Mouse (Mus musculus): ENCODE data around the gene Rarb. TPM values are rescaled to one million over a fixed set of nuclear protein-coding genes. Genes with fewer than 3 reads are reported as not detected.

Rarb gene
- polyA plus RNA-seq, 1 experiment from 2014 or later: 9.8 TPM

DNA sequence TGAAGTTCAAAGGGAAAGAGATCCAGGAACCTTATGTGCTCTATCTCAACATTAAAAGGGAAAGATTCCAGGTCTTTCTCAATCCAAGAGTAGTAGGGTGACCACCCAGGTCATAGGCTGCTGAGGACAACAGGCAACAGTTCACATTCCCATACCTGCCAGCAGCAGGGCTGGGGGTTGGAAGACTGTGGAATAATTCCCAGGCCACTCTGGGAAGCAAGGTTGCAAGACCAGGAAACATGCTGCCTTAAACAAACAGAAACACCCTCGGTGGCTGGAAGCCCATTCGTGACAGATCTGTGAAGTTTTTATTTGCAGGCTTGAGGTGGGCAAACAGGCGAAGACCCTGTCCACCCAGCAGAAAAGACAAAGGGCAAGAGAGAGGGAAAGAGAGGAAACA, 303.2 kb downstream of the Rarb start:
- Histone ChIP-seq H3K9ac (no peak overlapping the region), H3K4me1 (peaks cover 4% of the 10 kb centered on the region; the same call in 1 of the 2 replicates), H3K36me3 (no peaks in the 10 kb centered on the region), H3K9me3 (no peaks in the 10 kb centered on the region), H3K27me3 (no peaks in the 10 kb centered on the region), H3K4me3 (no peak overlapping the region), H3K27ac (no peak overlapping the region), H3K4me2 (no peak overlapping the region)
- 53% methylated on average over 3 of the region's 3 CpGs for WGBS
- no peak for ATAC-seq (ENCODE audit: insufficient number of reproducible peaks, low FRiP score, low TSS enrichment, low read depth)

DNA sequence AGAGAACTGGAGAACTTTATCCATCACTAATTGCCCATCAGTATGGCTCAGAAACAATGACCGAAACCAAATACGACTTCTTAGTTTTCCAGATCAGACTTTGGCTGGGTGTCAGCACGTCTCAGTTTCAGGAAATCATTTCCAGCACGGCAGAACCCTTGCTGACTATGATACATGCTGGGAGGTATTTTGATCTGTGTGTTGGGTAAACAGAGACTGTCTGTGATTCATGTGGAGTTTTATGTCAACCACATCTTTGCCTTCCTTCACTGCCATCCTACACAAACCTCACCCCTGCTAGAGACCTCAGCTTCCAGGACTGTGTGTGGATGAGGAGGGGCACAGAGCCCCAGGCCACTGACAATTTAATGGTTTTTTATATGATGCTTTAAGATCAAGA, 308.4 kb downstream of the Rarb start:
- WGBS: 24% methylated on average over 4 of the region's 4 CpGs
- no peak overlapping the region for H3K27ac ChIP-seq
- no peaks in the 10 kb centered on the region for H3K27me3 ChIP-seq
- H3K36me3 ChIP-seq: no peaks in the 10 kb centered on the region
- no peak overlapping the region for H3K9ac ChIP-seq
- peaks cover 12% of the 10 kb centered on the region for H3K4me1 ChIP-seq
- H3K9me3 ChIP-seq: no peaks in the 10 kb centered on the region
- no peak overlapping the region for H3K4me2 ChIP-seq
- ATAC-seq (ENCODE audit: insufficient number of reproducible peaks, low FRiP score, low TSS enrichment, low read depth): no peak
- no peak overlapping the region for H3K4me3 ChIP-seq

DNA sequence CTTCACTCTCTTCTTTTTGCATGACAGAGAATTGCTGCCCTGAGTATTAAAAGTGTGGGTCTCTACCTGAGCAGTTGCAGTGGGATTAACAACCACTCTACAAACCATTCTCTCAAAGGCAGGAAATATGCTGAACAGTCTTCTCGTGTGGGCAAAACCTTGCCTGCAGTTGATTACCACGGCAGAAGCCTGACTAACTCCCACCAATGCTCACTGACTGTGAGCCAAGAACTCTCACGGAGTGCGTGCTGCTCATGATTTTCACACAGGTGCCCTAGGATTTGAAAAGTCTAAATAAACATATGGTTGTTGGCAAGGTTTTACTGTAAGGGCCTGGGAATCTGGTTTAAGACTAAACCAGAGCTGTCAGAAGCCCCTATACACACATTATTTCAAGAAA, 309.1 kb downstream of the Rarb start:
- no peak overlapping the region for H3K4me3 ChIP-seq
- H3K27me3 ChIP-seq: no peaks in the 10 kb centered on the region
- H3K36me3 ChIP-seq: no peaks in the 10 kb centered on the region
- no peak overlapping the region for H3K4me2 ChIP-seq
- H3K27ac ChIP-seq: no peak overlapping the region
- WGBS: 17% methylated on average over 4 of the region's 4 CpGs
- no peak overlapping the region for H3K9ac ChIP-seq
- no peak for ATAC-seq (ENCODE audit: insufficient number of reproducible peaks, low FRiP score, low TSS enrichment, low read depth)
- H3K4me1 ChIP-seq: peaks cover 12% of the 10 kb centered on the region
- H3K9me3 ChIP-seq: no peaks in the 10 kb centered on the region

DNA sequence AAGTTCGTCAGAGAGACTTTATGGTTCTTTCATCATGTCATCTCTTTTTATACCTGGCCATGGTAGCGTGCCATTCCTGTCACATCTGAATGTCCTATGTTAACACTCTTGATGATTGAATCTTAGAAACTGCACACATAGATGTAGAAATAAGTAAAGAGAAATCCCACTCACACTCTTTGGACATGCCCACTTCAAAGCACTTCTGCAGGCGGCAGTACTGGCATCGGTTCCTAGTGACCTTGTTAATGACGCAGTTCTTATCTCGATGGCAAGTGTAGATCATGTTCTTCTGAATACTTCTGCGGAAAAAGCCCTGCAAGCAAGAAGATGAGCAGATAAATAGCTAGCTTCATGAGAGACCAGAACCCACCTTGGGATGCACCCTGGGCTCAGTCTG, 310.2 kb downstream of the Rarb start:
- Histone ChIP-seq H3K9me3 (no peaks in the 10 kb centered on the region), H3K9ac (no peak overlapping the region), H3K27me3 (no peaks in the 10 kb centered on the region), H3K27ac (no peak overlapping the region), H3K4me3 (no peak overlapping the region), H3K36me3 (no peaks in the 10 kb centered on the region), H3K4me2 (no peak overlapping the region), H3K4me1 (peaks cover 12% of the 10 kb centered on the region)
- 91% methylated on average over 7 of the region's 7 CpGs for WGBS
- ATAC-seq (ENCODE audit: insufficient number of reproducible peaks, low FRiP score, low TSS enrichment, low read depth): no peak

DNA sequence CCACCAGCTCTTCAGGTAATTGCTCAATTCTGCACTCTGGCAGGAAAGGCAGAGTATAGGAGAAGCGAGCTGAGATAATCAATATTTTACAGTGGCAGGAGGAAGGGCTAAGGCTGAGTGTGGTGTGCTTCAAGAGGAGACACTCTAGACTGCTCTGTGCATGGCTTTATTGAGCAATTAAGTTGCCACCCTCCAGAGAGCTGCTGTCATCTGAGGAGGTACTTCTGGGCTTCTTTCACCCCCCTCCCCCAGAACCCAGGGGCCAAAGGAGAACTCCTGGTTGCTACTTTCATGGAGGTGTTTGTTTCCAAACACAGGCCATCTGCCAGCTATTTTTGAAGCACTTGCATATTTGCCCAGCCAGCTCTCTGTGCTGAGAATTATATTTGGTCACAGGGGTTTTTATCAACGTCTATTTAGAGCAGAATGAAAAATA, 321.7 kb downstream of the Rarb start:
- peaks cover 5% of the 10 kb centered on the region for H3K4me1 ChIP-seq
- no peak overlapping the region for H3K9ac ChIP-seq
- H3K27ac ChIP-seq: no peak overlapping the region
- WGBS: 27% methylated on average over 2 of the region's 2 CpGs
- no peak overlapping the region for H3K4me2 ChIP-seq
- no peaks in the 10 kb centered on the region for H3K27me3 ChIP-seq
- no peak overlapping the region for H3K4me3 ChIP-seq
- H3K36me3 ChIP-seq: no peaks in the 10 kb centered on the region
- no peaks in the 10 kb centered on the region for H3K9me3 ChIP-seq
- ATAC-seq (ENCODE audit: insufficient number of reproducible peaks, low FRiP score, low TSS enrichment, low read depth): no peak

DNA sequence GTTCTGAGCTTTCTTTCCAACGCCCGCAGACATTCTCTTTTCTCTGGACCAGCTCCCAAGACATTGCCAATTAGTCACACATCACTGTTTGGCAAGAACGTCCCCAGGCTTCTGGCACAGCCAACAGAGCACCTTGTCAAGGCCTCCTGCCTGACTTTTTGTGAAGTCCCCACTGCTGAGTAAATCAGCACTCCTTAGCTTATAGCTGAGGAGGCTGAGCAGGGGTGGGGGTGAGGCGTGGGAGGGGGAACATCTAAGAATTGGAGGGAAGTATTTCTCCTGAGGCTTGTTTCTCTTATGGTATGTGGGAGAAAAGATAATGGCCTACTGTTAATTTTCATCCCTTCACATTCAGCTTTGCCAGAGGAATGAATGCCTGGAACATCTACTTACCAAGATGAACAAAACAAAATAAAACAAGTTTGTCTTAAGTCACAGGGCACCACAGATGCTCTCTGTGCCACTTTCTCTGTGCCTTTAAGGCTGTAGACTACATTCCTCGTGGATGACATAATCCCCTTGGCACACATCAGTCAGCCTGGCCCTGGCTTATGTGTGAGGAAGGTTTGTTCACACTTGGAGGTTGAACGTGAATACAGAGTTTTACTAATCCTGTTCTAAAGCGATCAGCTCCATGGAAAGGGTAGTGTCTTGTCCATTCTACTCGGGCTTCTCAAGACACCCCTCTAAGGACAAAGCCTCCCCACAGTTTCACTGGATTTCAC, 335.1 kb downstream of the Rarb start:
- peak; percentile 82 for ATAC-seq (ENCODE audit: insufficient number of reproducible peaks, low FRiP score, low TSS enrichment, low read depth)
- H3K4me3 ChIP-seq: no peak overlapping the region
- peak overlapping the region; percentile 64 for H3K27ac ChIP-seq
- H3K4me2 ChIP-seq: no peak overlapping the region
- H3K9ac ChIP-seq: no peak overlapping the region
- WGBS: 30% methylated on average over 8 of the region's 8 CpGs
- H3K27me3 ChIP-seq: no peaks in the 10 kb centered on the region
- no peaks in the 10 kb centered on the region for H3K36me3 ChIP-seq
- no peaks in the 10 kb centered on the region for H3K9me3 ChIP-seq
- peaks cover 17% of the 10 kb centered on the region for H3K4me1 ChIP-seq

DNA sequence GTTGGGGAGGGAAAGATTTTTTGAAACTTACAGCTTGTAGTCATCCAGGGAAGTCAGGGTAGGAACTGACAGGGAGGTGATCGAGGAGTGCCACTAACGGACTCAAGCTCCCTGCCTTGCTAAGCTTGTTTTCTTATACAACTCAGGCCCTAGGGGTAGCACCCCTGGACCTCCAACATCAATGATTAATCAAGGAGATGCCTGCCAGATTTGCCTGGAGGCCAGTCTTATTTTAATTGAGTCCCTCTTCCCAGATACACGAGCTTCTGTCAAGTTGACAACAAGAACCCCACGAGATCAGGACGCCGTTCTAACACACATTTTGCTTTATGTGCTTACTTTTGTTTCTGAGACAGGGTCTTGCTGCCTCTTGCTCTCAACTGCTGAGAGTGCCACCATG, 338.3 kb downstream of the Rarb start:
- Histone ChIP-seq H3K4me2 (no peak overlapping the region), H3K9ac (no peak overlapping the region), H3K9me3 (no peaks in the 10 kb centered on the region), H3K4me3 (no peak overlapping the region), H3K36me3 (no peaks in the 10 kb centered on the region), H3K27ac (no peak overlapping the region), H3K27me3 (no peaks in the 10 kb centered on the region), H3K4me1 (peaks cover 17% of the 10 kb centered on the region)
- WGBS: 52% methylated on average over 6 of the region's 6 CpGs
- no peak for ATAC-seq (ENCODE audit: insufficient number of reproducible peaks, low FRiP score, low TSS enrichment, low read depth)

DNA sequence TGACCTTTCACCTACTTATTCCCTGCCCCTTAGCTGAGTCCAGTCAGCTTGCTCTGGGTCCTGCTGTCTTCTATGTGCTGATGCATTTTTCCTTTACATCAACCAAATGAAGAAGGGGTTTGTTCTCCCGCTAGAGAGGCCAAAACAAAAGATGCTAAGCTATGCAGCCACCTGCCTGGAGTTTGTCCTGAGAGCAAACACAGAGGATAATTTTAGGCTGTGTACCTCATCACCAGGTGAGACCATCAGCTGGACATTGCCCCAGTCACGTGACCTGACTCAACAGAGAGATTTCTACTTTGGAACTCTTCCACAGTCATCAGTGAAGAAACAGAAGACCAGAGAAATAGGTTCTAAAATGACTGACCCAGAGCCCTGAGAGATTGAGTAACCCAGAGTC, 339.4 kb downstream of the Rarb start:
- Histone ChIP-seq H3K4me3 (no peak overlapping the region), H3K9me3 (no peaks in the 10 kb centered on the region), H3K36me3 (no peaks in the 10 kb centered on the region), H3K27me3 (no peaks in the 10 kb centered on the region), H3K4me1 (peaks cover 14% of the 10 kb centered on the region), H3K9ac (no peak overlapping the region), H3K27ac (no peak overlapping the region), H3K4me2 (no peak overlapping the region)
- WGBS: 79% methylated on average over 2 of the region's 2 CpGs
- ATAC-seq (ENCODE audit: insufficient number of reproducible peaks, low FRiP score, low TSS enrichment, low read depth): no peak

DNA sequence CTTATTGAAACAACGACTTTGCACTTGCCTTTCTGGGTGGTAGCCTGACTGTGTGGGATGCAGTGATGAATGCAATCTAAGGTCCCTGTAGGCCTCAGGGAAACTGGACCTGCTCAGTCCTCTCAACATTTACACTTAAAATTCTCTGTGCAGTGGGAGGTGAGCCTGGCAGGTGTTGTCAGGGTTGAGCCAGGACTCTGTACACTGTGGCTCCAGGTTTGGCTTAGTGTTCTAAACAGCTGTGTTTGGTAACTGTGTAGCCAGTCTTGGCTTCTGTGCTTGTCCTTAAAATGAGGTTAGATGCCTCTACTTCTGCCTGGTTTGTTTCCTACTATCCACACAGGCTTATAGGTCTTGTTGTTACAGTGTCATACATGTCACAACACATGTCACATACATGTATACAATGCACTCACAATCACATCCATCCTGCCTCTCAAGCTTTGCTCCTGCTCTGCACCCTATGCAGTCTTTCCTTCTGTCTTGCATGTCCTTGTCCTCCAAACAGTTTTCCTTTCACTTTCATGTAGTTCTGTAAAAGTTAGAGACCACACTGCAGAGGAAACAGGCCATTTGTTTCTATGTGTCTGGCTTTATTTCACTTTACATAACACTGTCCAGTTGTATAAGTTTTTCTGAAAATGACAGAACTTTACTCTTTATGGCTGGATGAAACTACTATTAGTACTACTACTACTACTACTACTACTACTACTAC, 340.2 kb downstream of the Rarb start:
- WGBS: 77% methylated on average over 1 of the region's 1 CpGs
- H3K36me3 ChIP-seq: no peaks in the 10 kb centered on the region
- H3K27ac ChIP-seq: no peak overlapping the region
- no peaks in the 10 kb centered on the region for H3K27me3 ChIP-seq
- no peaks in the 10 kb centered on the region for H3K9me3 ChIP-seq
- H3K4me2 ChIP-seq: no peak overlapping the region
- H3K4me3 ChIP-seq: no peak overlapping the region
- peaks cover 7% of the 10 kb centered on the region for H3K4me1 ChIP-seq
- ATAC-seq (ENCODE audit: insufficient number of reproducible peaks, low FRiP score, low TSS enrichment, low read depth): no peak
- no peak overlapping the region for H3K9ac ChIP-seq

DNA sequence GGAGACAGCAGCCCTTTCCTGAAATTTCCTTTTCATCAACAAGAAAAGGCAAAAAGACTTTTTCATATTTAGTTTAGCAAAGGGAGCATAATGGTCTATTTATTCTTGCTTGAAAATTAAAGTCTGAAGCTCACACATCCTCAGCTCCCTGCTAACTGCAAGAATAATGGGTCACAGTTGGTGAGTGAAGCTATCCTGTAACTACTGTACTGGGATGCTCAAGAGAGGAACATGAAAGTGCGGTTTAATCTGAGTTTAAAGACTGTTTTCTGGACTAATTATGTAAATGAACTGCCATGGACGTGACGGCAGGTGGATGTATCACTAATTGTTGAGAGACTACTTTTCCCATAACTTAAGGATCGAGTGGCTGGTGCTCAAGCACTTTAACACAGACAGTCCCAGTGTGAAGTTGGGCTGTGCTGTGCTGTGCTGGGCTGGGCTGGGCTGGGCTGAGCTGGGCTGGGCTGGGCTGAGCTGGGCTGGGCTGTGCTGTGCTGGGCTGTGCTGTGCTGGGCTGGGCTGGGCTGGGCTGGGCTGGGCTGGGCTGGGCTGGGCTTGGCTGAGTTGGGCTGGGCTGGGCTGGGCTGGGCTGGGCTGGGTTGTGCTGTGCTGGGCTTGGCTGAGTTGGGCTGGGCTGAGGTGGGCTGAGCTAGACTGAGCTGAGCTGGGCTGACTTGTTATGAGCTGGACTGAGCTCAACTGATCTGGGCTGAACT, 370.5 kb downstream of the Rarb start:
- no peak overlapping the region for H3K4me3 ChIP-seq
- no peak overlapping the region for H3K4me2 ChIP-seq
- no peaks in the 10 kb centered on the region for H3K9me3 ChIP-seq
- WGBS: 42% methylated on average over 4 of the region's 4 CpGs
- H3K36me3 ChIP-seq: no peaks in the 10 kb centered on the region
- no peaks in the 10 kb centered on the region for H3K27me3 ChIP-seq
- ATAC-seq (ENCODE audit: insufficient number of reproducible peaks, low FRiP score, low TSS enrichment, low read depth): peak; percentile 91
- H3K9ac ChIP-seq: no peak overlapping the region
- H3K4me1 ChIP-seq: 0 out of 2 replicates have a peak, but pooled peaks cover 4% of the 10 kb centered on the region
- peak overlapping the region; percentile 54; the same call in 1 of the 2 replicates for H3K27ac ChIP-seq

DNA sequence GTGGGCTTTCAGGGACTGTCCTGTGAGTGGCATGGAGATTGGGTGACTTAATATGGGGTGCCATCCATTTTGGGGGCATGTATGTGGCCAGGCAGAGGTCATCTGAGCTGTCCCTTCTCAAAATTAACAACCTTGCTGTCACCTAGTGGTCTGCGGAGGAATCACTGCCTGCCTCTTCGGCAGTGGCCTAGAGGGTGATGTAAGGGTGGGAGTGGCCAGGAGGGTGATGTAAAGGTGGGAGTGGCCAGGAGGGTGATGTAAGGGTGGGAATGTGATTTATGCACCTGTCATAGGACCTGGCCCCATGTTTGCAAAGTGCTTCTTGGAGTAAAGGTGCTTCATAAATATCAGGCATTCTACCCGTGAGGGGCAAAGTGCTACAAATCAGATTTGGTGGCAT, 371.4 kb downstream of the Rarb start:
- H3K36me3 ChIP-seq: no peaks in the 10 kb centered on the region
- H3K9me3 ChIP-seq: no peaks in the 10 kb centered on the region
- 21% methylated on average over 3 of the region's 3 CpGs for WGBS
- 0 out of 2 replicates have a peak, but pooled peaks cover 4% of the 10 kb centered on the region for H3K4me1 ChIP-seq
- no peak overlapping the region for H3K4me2 ChIP-seq
- H3K9ac ChIP-seq: no peak overlapping the region
- no peak overlapping the region for H3K4me3 ChIP-seq
- H3K27me3 ChIP-seq: no peaks in the 10 kb centered on the region
- no peak for ATAC-seq (ENCODE audit: insufficient number of reproducible peaks, low FRiP score, low TSS enrichment, low read depth)
- H3K27ac ChIP-seq: no peak overlapping the region

DNA sequence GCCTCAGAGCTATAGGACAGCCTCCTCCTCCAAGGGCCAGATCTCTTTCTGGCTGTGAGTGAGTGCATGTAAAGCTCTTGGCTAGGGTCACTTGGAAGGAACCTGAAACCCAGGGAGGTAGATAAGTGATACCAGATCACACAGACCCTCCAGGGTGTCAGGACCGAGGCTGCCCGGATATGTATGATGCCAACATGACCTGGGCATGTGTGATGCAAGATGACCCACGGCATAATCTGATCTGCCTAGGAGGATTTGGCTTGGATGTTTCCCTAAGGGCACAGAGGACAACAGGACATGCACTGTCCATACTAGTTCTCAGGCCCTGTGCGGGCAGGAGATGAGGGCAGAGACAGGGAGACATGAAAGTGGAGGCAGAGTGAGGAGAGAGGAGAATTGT, 374.1 kb downstream of the Rarb start:
- 0 out of 2 replicates have a peak, but pooled peaks cover 5% of the 10 kb centered on the region for H3K4me1 ChIP-seq
- 77% methylated on average over 4 of the region's 4 CpGs for WGBS
- H3K36me3 ChIP-seq: no peaks in the 10 kb centered on the region
- H3K9me3 ChIP-seq: no peaks in the 10 kb centered on the region
- H3K4me2 ChIP-seq: no peak overlapping the region
- no peak overlapping the region for H3K9ac ChIP-seq
- H3K4me3 ChIP-seq: no peak overlapping the region
- ATAC-seq (ENCODE audit: insufficient number of reproducible peaks, low FRiP score, low TSS enrichment, low read depth): no peak
- H3K27me3 ChIP-seq: no peaks in the 10 kb centered on the region
- H3K27ac ChIP-seq: no peak overlapping the region

Data from limb, embryonic 15.5 days (tissue).